Mouse (Mus musculus): ENCODE data around the gene Mapk8ip3. TPM values are rescaled to one million over a fixed set of nuclear protein-coding genes. Genes with fewer than 3 reads are reported as not detected.

Gene Mapk8ip3
- polyA plus RNA-seq, 1 experiment from 2014 or later = 57.5 TPM

Other genes starting within 250 kb of the Mapk8ip3 start
- gene Syngr3, start 247.0 kb downstream of the Mapk8ip3 start, polyA plus RNA-seq (2014; fragmentation: Nextera tagmentation; extraction: Ambion mirVana) = 14.6 and 18.1 TPM in 2 replicates
- gene Gfer, start 240.8 kb downstream of the Mapk8ip3 start, polyA plus RNA-seq (2014; fragmentation: Nextera tagmentation; extraction: Ambion mirVana) = 50.8 and 53.0 TPM in 2 replicates
- 1.5 and 1.8 TPM in 2 replicates for gene Noxo1, start 240.7 kb downstream of the Mapk8ip3 start, polyA plus RNA-seq (2014; fragmentation: Nextera tagmentation; extraction: Ambion mirVana)
- gene Tbl3, start 229.3 kb downstream of the Mapk8ip3 start, polyA plus RNA-seq (2014; fragmentation: Nextera tagmentation; extraction: Ambion mirVana) = 110 and 131 TPM in 2 replicates
- 0.57 TPM in 1 of 2 replicates, not detected in the other for gene Rnf151, start 218.9 kb downstream of the Mapk8ip3 start, polyA plus RNA-seq (2014; fragmentation: Nextera tagmentation; extraction: Ambion mirVana)
- gene Rps2, start 218.9 kb downstream of the Mapk8ip3 start, polyA plus RNA-seq (2014; fragmentation: Nextera tagmentation; extraction: Ambion mirVana) = 1,370 and 1,378 TPM in 2 replicates
- gene Ndufb10, start 212.5 kb downstream of the Mapk8ip3 start, polyA plus RNA-seq (2014; fragmentation: Nextera tagmentation; extraction: Ambion mirVana) = 213 and 214 TPM in 2 replicates
- not detected in 2 replicates for gene Rpl3l, start 209.2 kb downstream of the Mapk8ip3 start, polyA plus RNA-seq (2014; fragmentation: Nextera tagmentation; extraction: Ambion mirVana)
- 25.5 and 27.2 TPM in 2 replicates for gene Msrb1, start 200.3 kb downstream of the Mapk8ip3 start, polyA plus RNA-seq (2014; fragmentation: Nextera tagmentation; extraction: Ambion mirVana)
- gene Hs3st6, start 184.0 kb downstream of the Mapk8ip3 start, polyA plus RNA-seq (2014; fragmentation: Nextera tagmentation; extraction: Ambion mirVana) = 0.38 and 0.81 TPM in 2 replicates
- gene Meiob, start 132.7 kb downstream of the Mapk8ip3 start, polyA plus RNA-seq (2014; fragmentation: Nextera tagmentation; extraction: Ambion mirVana) = not detected in 2 replicates
- gene Hagh, start 96.8 kb downstream of the Mapk8ip3 start, polyA plus RNA-seq (2014; fragmentation: Nextera tagmentation; extraction: Ambion mirVana) = 32.9 and 34.5 TPM in 2 replicates
- gene Fahd1, start 86.6 kb downstream of the Mapk8ip3 start, polyA plus RNA-seq (2014; fragmentation: Nextera tagmentation; extraction: Ambion mirVana) = 16.2 and 19.0 TPM in 2 replicates
- 0.24 TPM in 1 of 2 replicates, not detected in the other for gene Igfals, start 71.0 kb downstream of the Mapk8ip3 start, polyA plus RNA-seq (2014; fragmentation: Nextera tagmentation; extraction: Ambion mirVana)
- gene Nubp2, start 50.6 kb downstream of the Mapk8ip3 start, polyA plus RNA-seq (2014; fragmentation: Nextera tagmentation; extraction: Ambion mirVana) = 82.3 and 88.8 TPM in 2 replicates
- gene Spsb3, start 50.3 kb downstream of the Mapk8ip3 start, polyA plus RNA-seq (2014; fragmentation: Nextera tagmentation; extraction: Ambion mirVana) = 45.2 and 49.6 TPM in 2 replicates
- gene Eme2, start 41.9 kb downstream of the Mapk8ip3 start, polyA plus RNA-seq (2014; fragmentation: Nextera tagmentation; extraction: Ambion mirVana) = 28.9 and 29.7 TPM in 2 replicates
- gene Mrps34, start 41.9 kb downstream of the Mapk8ip3 start, polyA plus RNA-seq (2014; fragmentation: Nextera tagmentation; extraction: Ambion mirVana) = 75.3 and 81.6 TPM in 2 replicates
- 38.4 and 57.1 TPM in 2 replicates for gene Nme3, start 40.5 kb downstream of the Mapk8ip3 start, polyA plus RNA-seq (2014; fragmentation: Nextera tagmentation; extraction: Ambion mirVana)
- 203 and 204 TPM in 2 replicates for gene Jpt2, start 23.7 kb upstream of the Mapk8ip3 start, polyA plus RNA-seq (2014; fragmentation: Nextera tagmentation; extraction: Ambion mirVana)
- gene Cramp1l, start 78.8 kb upstream of the Mapk8ip3 start, polyA plus RNA-seq (2014; fragmentation: Nextera tagmentation; extraction: Ambion mirVana) = 11.9 and 12.6 TPM in 2 replicates
- gene Ift140, start 79.1 kb upstream of the Mapk8ip3 start, polyA plus RNA-seq (2014; fragmentation: Nextera tagmentation; extraction: Ambion mirVana) = 21.9 and 25.8 TPM in 2 replicates
- gene Tmem204, start 146.6 kb upstream of the Mapk8ip3 start, polyA plus RNA-seq (2014; fragmentation: Nextera tagmentation; extraction: Ambion mirVana) = 11.4 and 13.3 TPM in 2 replicates
- gene Telo2, start 179.0 kb upstream of the Mapk8ip3 start, polyA plus RNA-seq (2014; fragmentation: Nextera tagmentation; extraction: Ambion mirVana) = 29.9 and 31.8 TPM in 2 replicates
- not detected in 2 replicates for gene Ptx4, start 183.8 kb upstream of the Mapk8ip3 start, polyA plus RNA-seq (2014; fragmentation: Nextera tagmentation; extraction: Ambion mirVana)
- gene Clcn7, start 196.4 kb upstream of the Mapk8ip3 start, polyA plus RNA-seq (2014; fragmentation: Nextera tagmentation; extraction: Ambion mirVana) = 20.5 and 22.4 TPM in 2 replicates
- gene Ccdc154, start 225.5 kb upstream of the Mapk8ip3 start, polyA plus RNA-seq (2014; fragmentation: Nextera tagmentation; extraction: Ambion mirVana) = not detected in 2 replicates
- not detected in 2 replicates for gene Gm38655, start 238.5 kb upstream of the Mapk8ip3 start, polyA plus RNA-seq (2014; fragmentation: Nextera tagmentation; extraction: Ambion mirVana)
- 30.5 and 31.8 TPM in 2 replicates for gene BC003965, start 247.6 kb upstream of the Mapk8ip3 start, polyA plus RNA-seq (2014; fragmentation: Nextera tagmentation; extraction: Ambion mirVana)

Data from neural tube, embryonic 11.5 days (tissue).